Mouse (Mus musculus) bone marrow, adult 2 months (tissue): Measurements from ENCODE around the gene Pagr1a. TPM values are rescaled to one million over a fixed set of nuclear protein-coding genes. Genes with fewer than 3 reads are reported as not detected.

Experiments used
- H3K27ac ChIP-seq: fragments of 200-500 bp; 2 replicates; pipeline ENCODE4 v1.5.1; 2012; ENCODE audit warnings: low read depth, mild to moderate bottlenecking, control low read depth, inconsistent platforms, low read length; ENCODE audit not compliant: control insufficient read depth, poor library complexity, insufficient read depth
- H3K4me1 ChIP-seq: fragments of 200-500 bp; 2 replicates; pipeline ENCODE4 v1.6.1; 2011; ENCODE audit warnings: low read length; ENCODE audit not compliant: control insufficient read depth, insufficient read depth
- H3K4me3 ChIP-seq: fragments of 200-500 bp; replicated peaks from 2 replicates; pipeline ENCODE3; 2011; ENCODE audit warnings: mild to moderate bottlenecking, low read depth, low read length, control low read depth; ENCODE audit not compliant: control insufficient read depth
- CTCF ChIP-seq: fragments of 200-500 bp; IDR thresholded peaks from 2 replicates; pipeline ENCODE4 v1.5.1; 2011; ENCODE audit warnings: low read length, control low read depth; ENCODE audit not compliant: control insufficient read depth, insufficient read depth
- POLR2A ChIP-seq: fragments of 200-500 bp; IDR thresholded peaks from 2 replicates; pipeline ENCODE4 v1.6.1; 2011; ENCODE audit warnings: low read depth, mild to moderate bottlenecking, control low read depth, low read length, borderline replicate concordance; ENCODE audit not compliant: control insufficient read depth
- WGBS: fragments of 180-500 bp; shearing (Covaris S2); methylation state at CpG from one replicate; pipeline ENCODE4 v1.1.7; 2018; 5-methylcytosine and 5-hydroxymethylcytosine counted together
- polyA plus RNA-seq: library from polyadenylated mRNA; stranded (reverse); fragments of >200 nt; gene quantifications from 2 replicates; pipeline ENCODE4 v1.2.4, GENCODE M21; 2011; ENCODE audit warnings: low replicate concordance; ENCODE audit not compliant: missing spikeins, insufficient read depth, insufficient read length

The Pagr1a gene
- polyA plus RNA-seq, 1 experiment, result not detected

- Histone ChIP-seq H3K4me3 (no peak overlapping the region), H3K4me1 (peaks cover 10% of the 10 kb centered on the region), H3K27ac (no peak overlapping the region)
- TF ChIP-seq CTCF, result no peak
- no peak for TF ChIP-seq POLR2A
- 83% methylated on average over 2 of the region's 2 CpGs for WGBS
Observed at GRCm38 (mm10) chr7:127011717-127012116, 5.4 kb downstream of the Pagr1a start.

- Histone ChIP-seq H3K4me3 (no peak overlapping the region), H3K4me1 (peaks cover 10% of the 10 kb centered on the region), H3K27ac (no peak overlapping the region; the same call in 1 of the 2 replicates)
- no peak for TF ChIP-seq POLR2A
- no peak for TF ChIP-seq CTCF
- 72% methylated on average over 2 of the region's 2 CpGs for WGBS
Observed at GRCm38 (mm10) chr7:127011051-127011450, 6.1 kb downstream of the Pagr1a start.

GRCm38 (mm10) chr7:127009307-127010085 is 7.7 kb downstream of the Pagr1a start:
- Histone ChIP-seq H3K4me3 (no peak overlapping the region), H3K4me1 (peaks cover 6% of the 10 kb centered on the region), H3K27ac (peak overlapping the region; percentile 93)
- TF ChIP-seq POLR2A (peak; percentile 22; the same call in 1 of the 2 replicates), CTCF (no peak)
- 66% methylated on average over 17 of the region's 17 CpGs for WGBS

GRCm38 (mm10) chr7:127008239-127009019 is 8.7 kb downstream of the Pagr1a start:
- Histone ChIP-seq H3K4me3 (no peak overlapping the region), H3K27ac (peak overlapping the region; percentile 93), H3K4me1 (peaks cover 6% of the 10 kb centered on the region)
- 22% methylated on average over 9 of the region's 9 CpGs for WGBS
- TF ChIP-seq CTCF, result no peak
- no peak for TF ChIP-seq POLR2A

DNA sequence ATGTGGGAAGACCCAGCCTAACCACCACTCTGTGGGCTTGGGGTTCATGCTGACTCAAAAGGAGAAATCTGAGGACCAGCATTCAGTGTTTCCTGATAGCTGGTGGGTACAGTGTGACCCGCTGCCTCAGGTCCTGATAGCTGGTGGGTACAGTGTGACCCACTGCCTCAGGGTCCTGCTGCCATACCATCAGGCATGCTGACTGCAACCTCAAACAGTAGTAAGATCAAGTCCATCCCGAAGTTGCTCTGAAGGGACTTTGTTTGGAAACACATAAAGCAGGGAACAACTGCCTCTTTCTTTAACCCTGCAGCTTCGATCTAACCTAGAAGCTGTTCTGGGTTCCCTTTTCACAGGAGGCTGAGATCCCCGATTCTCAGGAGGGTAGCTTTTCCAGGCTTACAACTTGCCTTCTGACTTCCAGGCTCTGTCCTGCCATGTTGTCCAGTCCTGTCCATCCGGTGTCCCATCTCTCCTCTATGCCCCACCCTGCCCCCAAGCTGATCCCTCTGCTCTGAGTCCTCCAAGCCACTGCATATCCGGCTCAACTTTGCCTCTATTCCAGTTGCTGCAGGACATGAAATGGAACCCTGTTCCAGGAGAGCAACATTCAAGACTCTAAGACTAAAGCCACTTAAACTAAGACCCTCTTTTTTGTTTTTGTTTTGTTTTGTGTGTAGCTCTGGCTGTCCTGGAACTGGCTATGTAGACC is 9.7 kb downstream of the Pagr1a start:
- TF ChIP-seq CTCF (no peak), POLR2A (no peak)
- peaks cover 6% of the 10 kb centered on the region for H3K4me1 ChIP-seq
- H3K4me3 ChIP-seq, result no peak overlapping the region
- WGBS, result 80% methylated on average over 6 of the region's 6 CpGs
- H3K27ac ChIP-seq, result no peak overlapping the region

DNA sequence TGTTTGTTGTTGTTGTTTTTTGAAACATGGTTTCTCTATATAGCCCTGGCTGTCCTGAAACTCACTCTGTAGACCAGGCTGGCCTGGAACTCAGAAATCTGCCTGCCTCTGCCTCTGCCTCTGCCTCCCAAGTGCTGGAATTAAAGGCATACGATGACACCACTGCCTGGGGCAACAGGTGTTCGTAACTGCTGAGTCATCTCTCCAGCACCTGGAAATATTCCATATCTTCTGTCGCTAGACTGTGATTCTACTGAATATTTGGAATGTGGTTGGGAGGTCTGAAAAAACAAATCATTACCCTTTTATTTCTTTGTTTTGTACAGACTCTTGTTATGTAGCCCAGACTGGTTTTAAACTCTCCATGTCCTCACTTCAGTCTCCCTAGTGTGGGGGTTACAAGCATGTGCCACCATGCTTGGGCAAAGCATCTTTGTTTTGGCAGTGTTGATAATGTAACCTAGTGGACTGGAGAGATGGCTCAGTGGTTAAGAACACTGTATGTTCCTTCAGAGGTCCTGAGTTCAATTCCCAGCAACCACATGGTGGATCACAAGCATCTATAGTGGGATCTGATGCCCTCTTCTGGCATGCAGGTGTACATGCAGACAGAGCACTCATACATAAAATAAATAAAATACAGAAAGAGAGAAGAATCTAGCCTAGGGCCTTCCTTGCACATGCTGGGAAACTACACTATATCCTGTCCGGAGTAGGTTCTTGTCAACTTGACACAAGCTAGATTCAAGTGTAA is 12.9 kb downstream of the Pagr1a start:
- peaks cover 6% of the 10 kb centered on the region for H3K4me1 ChIP-seq
- WGBS, result 81% methylated on average over 4 of the region's 4 CpGs
- no peak overlapping the region for H3K4me3 ChIP-seq
- TF ChIP-seq POLR2A (no peak), CTCF (no peak)
- H3K27ac ChIP-seq, result no peak overlapping the region

GRCm38 (mm10) chr7:127003620-127004019 is 13.5 kb downstream of the Pagr1a start:
- TF ChIP-seq POLR2A, result no peak
- TF ChIP-seq CTCF, result no peak
- 86% methylated on average over 5 of the region's 5 CpGs for WGBS
- no peak overlapping the region for H3K4me3 ChIP-seq

More at GRCm38 (mm10) chr7:127003620-127004019, 13.5 kb downstream of the Pagr1a start:
- Histone ChIP-seq H3K27ac (no peak overlapping the region), H3K4me1 (peaks cover 6% of the 10 kb centered on the region)
